Mouse (Mus musculus) limb, embryonic 12.5 days (tissue): Measurements from ENCODE around the gene Scml4. TPM values are rescaled to one million over a fixed set of nuclear protein-coding genes. Genes with fewer than 3 reads are reported as not detected.
A peak's percentile ranks its signal among the peaks of the same experiment; 100 is the strongest.

Source experiments
- ATAC-seq: fragments of 200-750 bp; cut with Nextera tagmentation; 2 replicates; pipeline ENCODE4 v1.8.0; 2017; ENCODE audit warnings: low read depth, moderate TSS enrichment; ENCODE audit not compliant: insufficient number of reproducible peaks, insufficient read depth, low FRiP score, low TSS enrichment
- H3K27ac ChIP-seq: fragments of 300-500 bp; sonication (generic); 2 replicates; pipeline ENCODE4 v1.5.1; 2016; ENCODE audit warnings: mild to moderate bottlenecking, moderate library complexity
- H3K27me3 ChIP-seq: fragments of 300-500 bp; sonication (generic); 2 replicates; pipeline ENCODE4 v1.6.1; 2016; ENCODE audit warnings: mild to moderate bottlenecking, moderate library complexity
- H3K36me3 ChIP-seq: fragments of 300-500 bp; sonication (generic); 2 replicates; pipeline ENCODE4 v1.6.1; 2016; ENCODE audit warnings: mild to moderate bottlenecking, moderate library complexity
- H3K4me1 ChIP-seq: fragments of 300-500 bp; sonication (generic); replicated peaks from 2 replicates; pipeline ENCODE4 v1.6.1; 2016
- H3K4me2 ChIP-seq: fragments of 300-500 bp; sonication (generic); 2 replicates; pipeline ENCODE4 v1.6.1; 2016; ENCODE audit warnings: mild to moderate bottlenecking, moderate library complexity
- H3K4me3 ChIP-seq: fragments of 300-500 bp; sonication (generic); replicated peaks from 2 replicates; pipeline ENCODE4 v1.5.1; 2016; ENCODE audit warnings: mild to moderate bottlenecking
- H3K9ac ChIP-seq: fragments of 300-500 bp; sonication (generic); replicated peaks from 2 replicates; pipeline ENCODE4 v1.6.1; 2016; ENCODE audit warnings: mild to moderate bottlenecking, moderate library complexity
- H3K9me3 ChIP-seq: fragments of 300-500 bp; sonication (generic); 2 replicates; pipeline ENCODE4 v1.6.1; 2016; ENCODE audit warnings: mild to moderate bottlenecking, moderate library complexity
- WGBS: fragments of 180-500 bp; shearing (Covaris S2); methylation state at CpG from one replicate; pipeline ENCODE4 v1.1.7; 2016; 5-methylcytosine and 5-hydroxymethylcytosine counted together
- polyA plus RNA-seq: library from polyadenylated mRNA; unstranded; fragments of >200 nt; fragmentation: Nextera tagmentation; extraction: Ambion mirVana; gene quantifications from 2 replicates; pipeline ENCODE4 v1.2.1, GENCODE M21; 2016

The Scml4 gene
- polyA plus RNA-seq, 1 experiment from 2014 or later, result 0.89 TPM

DNA sequence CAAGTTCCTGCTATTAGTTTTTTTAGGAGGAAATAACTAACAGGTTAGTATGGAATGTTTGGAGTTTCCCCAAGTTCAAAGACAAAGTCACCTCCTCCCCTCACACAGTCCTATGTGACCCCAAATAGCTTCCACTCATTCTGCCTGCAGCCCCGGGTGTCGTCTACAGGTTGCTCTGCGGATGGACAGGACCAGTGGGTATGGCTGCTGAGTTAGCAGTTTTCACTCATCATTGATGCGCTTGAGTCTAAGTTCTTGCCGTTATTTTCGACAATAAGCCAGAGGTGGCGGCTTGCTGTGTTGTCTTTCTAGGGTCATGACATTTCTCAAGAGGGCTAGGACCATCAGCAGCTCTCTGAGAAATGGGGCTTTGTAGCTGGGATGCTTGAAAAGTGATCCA, 1.3 kb downstream of the Scml4 start:
- Histone ChIP-seq H3K4me2 (0 out of 2 replicates have a peak overlapping the region, but pooled peaks have one; percentile 45), H3K36me3 (no peaks in the 10 kb centered on the region), H3K4me3 (no peak overlapping the region), H3K27ac (no peak overlapping the region), H3K9ac (no peak overlapping the region), H3K4me1 (peaks cover 46% of the 10 kb centered on the region), H3K9me3 (peaks cover 3% of the 10 kb centered on the region; the same call in 1 of the 2 replicates), H3K27me3 (no peaks in the 10 kb centered on the region)
- 81% methylated on average over 7 of the region's 7 CpGs for WGBS
- ATAC-seq, result no peak

GRCm38 (mm10) chr10:42862102-42862740, 2.1 kb downstream of the Scml4 start:
- peak overlapping the region; percentile 45 for H3K4me2 ChIP-seq
- WGBS, result 33% methylated on average over 13 of the region's 13 CpGs
- H3K27ac ChIP-seq, result no peak overlapping the region
- H3K9me3 ChIP-seq, result no peaks in the 10 kb centered on the region
- no peak overlapping the region for H3K4me3 ChIP-seq
- no peaks in the 10 kb centered on the region for H3K27me3 ChIP-seq
- ATAC-seq, result no peak
- H3K4me1 ChIP-seq, result peaks cover 48% of the 10 kb centered on the region
- H3K36me3 ChIP-seq, result no peaks in the 10 kb centered on the region
- H3K9ac ChIP-seq, result no peak overlapping the region

DNA sequence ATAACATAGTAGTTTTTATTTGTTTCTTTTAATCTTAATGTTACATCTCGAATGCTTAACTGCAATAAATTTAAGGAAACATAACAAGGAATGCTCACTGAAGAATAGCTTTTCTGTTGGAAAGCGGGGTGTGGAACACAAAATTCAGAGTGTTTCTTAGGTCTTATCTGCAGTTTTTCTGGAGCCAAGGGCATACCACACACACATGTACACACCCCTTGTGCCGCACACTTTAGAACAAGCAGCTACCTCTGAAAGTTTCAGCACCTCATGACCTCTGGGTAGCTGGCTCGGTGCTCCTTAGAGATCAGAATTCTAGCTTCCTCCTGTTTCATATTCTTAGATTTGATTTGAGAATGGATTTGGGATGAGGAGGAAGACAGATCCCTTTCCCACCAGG, 2.6 kb downstream of the Scml4 start:
- no peak overlapping the region for H3K4me3 ChIP-seq
- peaks cover 51% of the 10 kb centered on the region for H3K4me1 ChIP-seq
- H3K4me2 ChIP-seq, result peak overlapping the region; percentile 45

DNA sequence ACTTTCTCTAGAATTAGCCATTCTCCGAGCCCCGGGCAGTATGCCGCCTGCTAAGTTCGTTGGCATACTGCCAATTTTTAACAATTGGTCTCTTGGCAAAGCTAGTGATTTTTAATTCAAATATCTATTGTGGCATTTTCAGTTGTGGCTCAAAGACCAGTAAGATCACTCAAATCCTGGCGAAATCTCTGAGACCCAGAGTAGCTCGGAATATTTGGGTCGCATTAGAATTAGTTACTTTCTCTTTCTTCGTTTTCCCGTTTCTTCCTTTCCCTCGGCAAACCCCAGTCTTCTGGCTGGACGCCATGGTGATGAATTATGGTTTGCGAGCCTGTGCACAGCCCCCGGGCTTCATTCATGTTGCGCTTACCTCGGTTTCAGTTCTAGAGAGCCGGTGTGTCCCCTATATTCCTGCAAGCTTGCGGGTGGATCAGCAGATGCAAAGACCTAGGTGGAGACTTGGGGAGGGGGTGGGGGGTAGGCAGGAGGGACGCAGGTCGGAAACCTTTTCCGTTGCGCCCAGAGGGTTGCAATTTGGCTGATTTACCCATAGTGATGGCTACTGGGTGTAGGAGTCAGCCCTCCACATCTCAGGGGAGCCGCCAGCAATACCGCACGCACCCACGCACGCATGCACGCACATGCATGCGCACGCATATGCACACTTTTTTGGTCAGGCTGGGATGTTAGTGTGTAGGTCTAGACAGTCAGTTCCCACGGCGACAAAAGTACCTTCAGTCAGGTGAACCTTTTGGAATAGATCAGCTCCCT, 3.6 kb downstream of the Scml4 start:
- Histone ChIP-seq H3K9ac (0 out of 2 replicates have a peak overlapping the region, but pooled peaks have one; percentile 23), H3K4me3 (peak overlapping the region; percentile 33), H3K4me1 (peaks cover 51% of the 10 kb centered on the region), H3K9me3 (no peaks in the 10 kb centered on the region), H3K27me3 (no peaks in the 10 kb centered on the region), H3K4me2 (peak overlapping the region; percentile 59), H3K36me3 (no peaks in the 10 kb centered on the region), H3K27ac (peak overlapping the region; percentile 80)
- no peak; the same call in 1 of the 2 replicates for ATAC-seq
- WGBS, result 35% methylated on average over 31 of the region's 31 CpGs

More for the DNA sequence above, 2.6 kb downstream of the Scml4 start:
- no peaks in the 10 kb centered on the region for H3K36me3 ChIP-seq
- 68% methylated on average over 4 of the region's 4 CpGs for WGBS
- no peak for ATAC-seq
- no peak overlapping the region for H3K27ac ChIP-seq
- H3K9ac ChIP-seq, result no peak overlapping the region
- H3K27me3 ChIP-seq, result no peaks in the 10 kb centered on the region
- no peaks in the 10 kb centered on the region for H3K9me3 ChIP-seq

DNA sequence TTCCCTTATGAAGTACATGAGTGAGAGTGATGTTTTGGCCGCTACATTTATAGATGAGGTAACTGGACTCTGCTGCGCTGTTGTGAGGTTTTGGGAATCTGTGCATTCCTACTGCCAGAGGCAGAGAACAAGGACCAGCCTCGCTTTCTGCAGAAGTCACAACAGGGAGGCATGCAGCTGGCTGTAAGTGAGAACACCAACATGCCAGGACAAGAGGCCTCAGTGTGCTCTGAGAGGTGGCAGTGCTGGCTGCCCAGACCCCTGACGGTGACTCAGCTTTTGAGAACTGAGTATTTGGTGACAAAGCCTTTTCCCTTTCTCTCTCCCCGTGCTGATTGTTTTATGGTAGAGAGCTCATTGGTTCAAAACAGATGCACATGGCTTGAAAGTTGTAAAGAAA, 4.5 kb downstream of the Scml4 start:
- H3K9me3 ChIP-seq, result no peaks in the 10 kb centered on the region
- no peak for ATAC-seq
- H3K27me3 ChIP-seq, result no peaks in the 10 kb centered on the region
- no peaks in the 10 kb centered on the region for H3K36me3 ChIP-seq
- WGBS, result 26% methylated on average over 5 of the region's 5 CpGs
- peak overlapping the region; percentile 59 for H3K4me2 ChIP-seq
- H3K4me3 ChIP-seq, result no peak overlapping the region
- peak overlapping the region; percentile 80 for H3K27ac ChIP-seq
- H3K4me1 ChIP-seq, result peaks cover 46% of the 10 kb centered on the region
- no peak overlapping the region for H3K9ac ChIP-seq

GRCm38 (mm10) chr10:42868416-42868815, 8.2 kb downstream of the Scml4 start:
- Histone ChIP-seq H3K4me3 (no peak overlapping the region), H3K4me1 (peaks cover 36% of the 10 kb centered on the region), H3K27ac (no peak overlapping the region), H3K9me3 (no peaks in the 10 kb centered on the region), H3K36me3 (no peaks in the 10 kb centered on the region), H3K27me3 (0 out of 2 replicates have a peak, but pooled peaks cover 5% of the 10 kb centered on the region), H3K4me2 (no peak overlapping the region), H3K9ac (no peak overlapping the region)
- WGBS, result 86% methylated on average over 9 of the region's 9 CpGs
- ATAC-seq, result no peak

- Histone ChIP-seq H3K4me1 (peaks cover 29% of the 10 kb centered on the region), H3K9ac (no peak overlapping the region), H3K4me3 (no peak overlapping the region), H3K36me3 (no peaks in the 10 kb centered on the region), H3K9me3 (no peaks in the 10 kb centered on the region), H3K4me2 (no peak overlapping the region), H3K27ac (no peak overlapping the region), H3K27me3 (0 out of 2 replicates have a peak, but pooled peaks cover 5% of the 10 kb centered on the region)
- WGBS, result 63% methylated on average over 6 of the region's 6 CpGs
- no peak for ATAC-seq
These were observed 9.3 kb downstream of the Scml4 start for GRCm38 (mm10) chr10:42869467-42869866.

DNA sequence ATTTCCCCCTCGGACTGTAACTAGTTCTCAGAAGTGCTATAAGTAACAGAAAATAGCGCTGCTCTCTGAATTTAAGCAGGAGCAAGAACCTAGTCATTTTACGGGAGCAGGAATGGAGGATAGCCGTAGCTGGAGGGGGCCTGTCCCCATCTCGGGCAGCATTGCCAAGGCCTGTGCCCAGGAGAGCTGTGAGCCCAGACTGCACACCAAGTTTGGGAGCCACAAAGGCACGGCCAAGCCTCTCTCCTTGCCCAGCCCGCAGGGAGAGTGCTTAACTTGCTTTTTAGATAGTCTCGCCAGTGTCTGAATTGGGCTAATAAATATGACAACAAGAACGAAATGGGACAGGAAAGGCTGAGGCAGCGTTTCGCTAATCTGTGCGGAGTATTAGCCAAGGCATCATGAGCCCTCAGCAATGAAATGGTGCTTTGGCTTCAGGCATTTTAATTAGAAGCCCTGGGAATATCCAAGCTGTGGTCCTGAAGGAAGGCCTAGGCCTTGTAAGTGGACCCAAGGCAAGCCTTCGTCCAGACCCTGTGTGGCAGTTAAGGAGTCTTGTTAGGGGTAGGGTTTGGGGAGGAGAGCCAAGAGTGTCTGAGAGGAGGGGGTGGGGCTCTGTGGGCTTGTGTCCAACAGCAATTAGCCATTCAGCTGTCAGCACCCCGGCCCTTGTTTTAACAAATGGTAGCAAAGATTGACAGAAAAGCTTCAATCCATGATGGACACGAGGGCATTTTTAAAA, 12.3 kb downstream of the Scml4 start:
- H3K4me3 ChIP-seq, result no peak overlapping the region
- H3K4me1 ChIP-seq, result peaks cover 14% of the 10 kb centered on the region
- 0 out of 2 replicates have a peak overlapping the region, but pooled peaks have one; percentile 8 for H3K4me2 ChIP-seq
- WGBS, result 51% methylated on average over 15 of the region's 15 CpGs
- H3K9me3 ChIP-seq, result no peaks in the 10 kb centered on the region
- H3K36me3 ChIP-seq, result no peaks in the 10 kb centered on the region
- 0 out of 2 replicates have a peak, but pooled peaks cover 5% of the 10 kb centered on the region for H3K27me3 ChIP-seq
- ATAC-seq, result peak; percentile 67; the same call in 1 of the 2 replicates
- H3K27ac ChIP-seq, result peak overlapping the region; percentile 68
- H3K9ac ChIP-seq, result no peak overlapping the region

- Histone ChIP-seq H3K36me3 (no peaks in the 10 kb centered on the region), H3K4me3 (no peak overlapping the region), H3K9me3 (no peaks in the 10 kb centered on the region), H3K4me2 (no peak overlapping the region), H3K9ac (no peak overlapping the region), H3K27me3 (0 out of 2 replicates have a peak, but pooled peaks cover 5% of the 10 kb centered on the region), H3K4me1 (peaks cover 13% of the 10 kb centered on the region), H3K27ac (0 out of 2 replicates have a peak overlapping the region, but pooled peaks have one; percentile 62)
- WGBS, result 81% methylated on average over 7 of the region's 7 CpGs
- ATAC-seq, result no peak
These were observed 13.0 kb downstream of the Scml4 start for GRCm38 (mm10) chr10:42873077-42873595.

GRCm38 (mm10) chr10:42876172-42876571, 16.0 kb downstream of the Scml4 start:
- H3K27ac ChIP-seq, result no peak overlapping the region
- WGBS, result 80% methylated on average over 5 of the region's 5 CpGs
- no peak overlapping the region for H3K4me3 ChIP-seq
- H3K9me3 ChIP-seq, result no peaks in the 10 kb centered on the region
- ATAC-seq, result no peak
- H3K4me1 ChIP-seq, result peaks cover 18% of the 10 kb centered on the region
- H3K27me3 ChIP-seq, result no peaks in the 10 kb centered on the region
- H3K36me3 ChIP-seq, result no peaks in the 10 kb centered on the region
- no peak overlapping the region for H3K9ac ChIP-seq
- H3K4me2 ChIP-seq, result no peak overlapping the region
